Mouse (Mus musculus) liver, postnatal 0 days (tissue): ENCODE results near the gene Apc2. TPM values are rescaled to one million over a fixed set of nuclear protein-coding genes. Genes with fewer than 3 reads are reported as not detected.
A peak's percentile ranks its signal among the peaks of the same experiment; 100 is the strongest.

Source experiments
- ATAC-seq: fragments of 200-750 bp; cut with Nextera tagmentation; 2 replicates; pipeline ENCODE4 v1.8.0; 2017; ENCODE audit warnings: mild to moderate bottlenecking, moderate library complexity
- DNase-seq: peaks from one replicate; pipeline ENCODE4 v3.0.0-alpha.2; 2016
- H3K27ac ChIP-seq: fragments of 300-500 bp; sonication (generic); 2 replicates; pipeline ENCODE4 v1.5.1; 2014; ENCODE audit warnings: antibody characterized with exemption, moderate library complexity, mild to moderate bottlenecking, low read depth
- H3K27me3 ChIP-seq: fragments of 300-500 bp; sonication (generic); 2 replicates; pipeline ENCODE4 v1.6.1; 2014; ENCODE audit warnings: low read length, control low read depth, mixed read lengths; ENCODE audit not compliant: insufficient read depth
- H3K36me3 ChIP-seq: fragments of 300-500 bp; sonication (generic); replicated peaks from 2 replicates; pipeline ENCODE4 v1.6.1; 2014; ENCODE audit warnings: mild to moderate bottlenecking, control low read depth, low read length, moderate library complexity, mixed read lengths; ENCODE audit not compliant: insufficient read depth
- H3K4me1 ChIP-seq: fragments of 300-500 bp; sonication (generic); 2 replicates; pipeline ENCODE4 v1.6.1; 2014; ENCODE audit warnings: antibody characterized with exemption, mild to moderate bottlenecking, control low read depth; ENCODE audit not compliant: insufficient read depth
- H3K4me2 ChIP-seq: fragments of 300-500 bp; sonication (generic); 2 replicates; pipeline ENCODE4 v1.6.1; 2014; ENCODE audit warnings: low read depth, mild to moderate bottlenecking, low read length, moderate library complexity, mixed read lengths
- H3K4me3 ChIP-seq: fragments of 300-500 bp; sonication (generic); 2 replicates; pipeline ENCODE4 v1.5.1; 2014; ENCODE audit warnings: low read depth, low read length
- H3K9ac ChIP-seq: fragments of 300-500 bp; sonication (generic); replicated peaks from 2 replicates; pipeline ENCODE4 v1.6.1; 2014; ENCODE audit warnings: mild to moderate bottlenecking, moderate library complexity
- H3K9me3 ChIP-seq: fragments of 300-500 bp; sonication (generic); 2 replicates; pipeline ENCODE4 v1.6.1; 2016; ENCODE audit warnings: mild to moderate bottlenecking, control low read depth, low read length, mixed read lengths
- CTCF ChIP-seq: sonication (generic); IDR thresholded peaks from 2 replicates; pipeline ENCODE4 v1.5.1; 2016; ENCODE audit warnings: antibody characterized with exemption, low read depth
- EP300 ChIP-seq: IDR thresholded peaks from 2 replicates; pipeline ENCODE4 v1.6.1; 2016; ENCODE audit warnings: antibody characterized with exemption, low read depth, mild to moderate bottlenecking
- WGBS: fragments of 180-500 bp; shearing (Covaris S2); extraction: QIAGEN DNeasy Blood & Tissue Kit; methylation state at CpG from one replicate; pipeline ENCODE4 v1.1.7; 2014; ENCODE audit not compliant: insufficient replicate concordance; 5-methylcytosine and 5-hydroxymethylcytosine counted together
- polyA plus RNA-seq: library from polyadenylated mRNA; unstranded; fragments of >200 nt; fragmentation: Nextera tagmentation; extraction: Ambion mirVana; gene quantifications from 2 replicates; pipeline ENCODE4 v1.2.1, GENCODE M21; 2015

The Apc2 gene
- polyA plus RNA-seq, 1 experiment from 2014 or later: 0.05 TPM

DNA sequence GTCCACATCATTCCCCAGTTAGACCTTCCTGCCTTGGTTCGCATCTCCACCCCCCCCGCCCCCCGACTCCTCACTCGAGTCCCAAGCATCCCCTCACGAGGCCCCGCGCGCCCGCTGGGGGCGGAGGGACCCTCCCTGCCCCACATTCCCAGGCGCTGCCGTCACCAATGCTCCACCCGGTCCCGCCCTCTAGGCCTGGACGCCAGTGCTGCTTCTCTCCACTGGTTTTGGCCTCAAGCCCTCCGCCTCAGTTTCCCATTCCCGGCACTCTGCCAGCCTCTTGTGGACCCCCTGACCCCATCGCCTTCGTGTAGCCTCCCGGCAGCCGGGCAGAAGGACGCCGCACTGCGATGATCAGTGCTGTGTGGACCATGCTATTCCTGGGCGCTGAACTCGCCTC is 53.2 kb downstream of the Apc2 start:
- DNase-seq (no peak), ATAC-seq (no peak)
- Histone ChIP-seq H3K9me3 (no peaks in the 10 kb centered on the region), H3K9ac (no peak overlapping the region), H3K4me1 (peaks cover 33% of the 10 kb centered on the region), H3K4me2 (no peak overlapping the region), H3K4me3 (no peak overlapping the region), H3K27me3 (peaks cover 41% of the 10 kb centered on the region), H3K27ac (no peak overlapping the region), H3K36me3 (no peaks in the 10 kb centered on the region)
- TF ChIP-seq CTCF (no peak), EP300 (no peak)
- WGBS: 18% methylated on average over 20 of the region's 26 CpGs

DNA sequence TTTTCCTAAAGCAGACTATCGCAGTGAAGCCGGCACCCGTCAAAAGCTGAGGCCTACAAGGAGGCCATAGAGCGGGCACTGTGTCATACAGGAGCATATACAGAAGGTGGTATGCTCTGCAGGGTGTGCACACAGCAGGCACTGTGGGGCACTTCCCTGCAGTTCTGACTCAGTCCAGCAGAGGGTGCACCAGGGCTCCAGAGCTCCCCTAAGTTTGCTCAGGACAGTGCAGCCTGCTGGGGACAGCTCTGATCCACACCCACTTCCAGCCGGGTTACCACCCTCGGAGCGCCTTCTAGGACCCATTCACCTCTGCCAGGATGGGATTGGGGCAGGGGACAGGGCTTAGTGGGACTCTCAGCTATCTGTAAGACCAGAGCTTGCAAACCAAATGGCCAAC is 54.5 kb downstream of the Apc2 start:
- TF ChIP-seq EP300 (no peak), CTCF (peak; percentile 99)
- DNase-seq (peak; percentile 92), ATAC-seq (peak; percentile 80)
- no peak overlapping the region for H3K4me2 ChIP-seq
- no peak overlapping the region for H3K4me3 ChIP-seq
- H3K27me3 ChIP-seq: peaks cover 43% of the 10 kb centered on the region
- peaks cover 21% of the 10 kb centered on the region for H3K4me1 ChIP-seq
- H3K27ac ChIP-seq: no peak overlapping the region
- H3K9me3 ChIP-seq: no peaks in the 10 kb centered on the region
- WGBS: 1% methylated on average over 7 of the region's 7 CpGs
- no peak overlapping the region for H3K9ac ChIP-seq
- no peaks in the 10 kb centered on the region for H3K36me3 ChIP-seq

DNA sequence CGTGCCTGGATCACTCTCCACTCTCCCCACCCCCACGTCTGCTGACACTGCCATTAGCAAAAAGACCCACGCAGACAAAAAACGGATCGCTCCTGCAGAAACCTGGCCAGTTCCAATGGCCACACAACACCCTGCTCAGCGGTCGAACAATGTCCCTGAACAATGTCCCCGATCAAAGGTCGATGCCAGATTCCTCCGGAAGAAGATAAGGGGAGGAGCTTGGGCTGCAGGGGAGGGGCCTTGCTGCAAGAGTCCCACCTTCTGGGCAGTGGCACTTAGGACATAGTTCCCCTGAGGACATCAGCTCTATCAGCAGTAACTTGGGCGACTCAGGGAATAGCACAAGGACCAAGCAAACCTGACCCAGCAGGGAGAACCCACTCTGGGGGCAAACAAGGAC is 56.1 kb downstream of the Apc2 start:
- ATAC-seq (peak; percentile 22; the same call in 1 of the 2 replicates), DNase-seq (peak; percentile 64)

DNA sequence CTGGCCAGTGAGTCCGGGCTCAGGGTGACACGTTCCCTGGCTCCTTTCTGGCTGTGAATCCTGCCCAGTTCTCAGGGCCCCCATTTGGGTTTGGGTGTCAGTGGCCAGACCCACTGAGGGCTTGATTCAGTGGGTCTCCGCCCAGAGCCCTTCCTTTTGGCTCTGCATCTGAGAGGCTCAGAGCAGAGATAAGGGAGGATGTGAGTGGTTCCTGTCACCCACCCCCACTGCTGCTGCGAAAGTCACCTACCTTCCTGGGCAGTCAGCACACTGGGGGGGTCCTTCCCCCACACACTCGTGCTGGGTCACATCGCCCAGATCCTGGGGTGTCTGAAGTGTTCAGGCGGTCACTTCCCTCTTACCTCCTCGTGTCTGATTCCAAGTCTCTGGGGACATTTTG is 57.0 kb downstream of the Apc2 start:
- 39% methylated on average over 8 of the region's 8 CpGs for WGBS
- Histone ChIP-seq H3K4me1 (peaks cover 13% of the 10 kb centered on the region), H3K27me3 (peaks cover 60% of the 10 kb centered on the region), H3K36me3 (no peaks in the 10 kb centered on the region), H3K4me2 (no peak overlapping the region), H3K9me3 (no peaks in the 10 kb centered on the region), H3K4me3 (no peak overlapping the region), H3K27ac (no peak overlapping the region), H3K9ac (no peak overlapping the region)
- TF ChIP-seq EP300 (no peak), CTCF (no peak)
- ATAC-seq (no peak), DNase-seq (no peak)

More for the DNA sequence above, 56.1 kb downstream of the Apc2 start:
- no peaks in the 10 kb centered on the region for H3K36me3 ChIP-seq
- H3K9me3 ChIP-seq: no peaks in the 10 kb centered on the region
- WGBS: 22% methylated on average over 11 of the region's 11 CpGs
- H3K4me2 ChIP-seq: no peak overlapping the region
- H3K4me1 ChIP-seq: peaks cover 19% of the 10 kb centered on the region
- H3K4me3 ChIP-seq: no peak overlapping the region
- H3K27me3 ChIP-seq: peaks cover 59% of the 10 kb centered on the region
- H3K9ac ChIP-seq: no peak overlapping the region
- no peak overlapping the region for H3K27ac ChIP-seq
- TF ChIP-seq CTCF (no peak), EP300 (no peak)

DNA sequence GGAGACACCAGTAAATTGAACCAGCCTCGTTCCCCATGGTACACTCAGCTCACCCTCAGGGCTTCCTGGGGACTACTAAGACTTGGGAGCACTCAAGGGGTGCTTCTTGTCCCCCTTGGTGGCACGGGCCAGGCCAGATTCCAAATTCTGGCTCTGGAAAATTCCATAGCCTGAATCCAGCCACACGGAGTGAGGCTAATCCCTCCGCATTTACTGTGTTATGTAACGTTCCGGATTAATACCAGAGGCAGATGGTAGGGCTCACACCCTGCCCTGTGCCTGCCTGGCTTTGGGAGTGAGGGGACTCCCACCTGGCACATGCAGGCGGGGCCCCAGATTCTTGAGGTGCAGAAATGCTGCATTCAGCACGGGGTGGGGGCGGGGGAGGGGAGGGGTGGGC is 59.7 kb downstream of the Apc2 start:
- ATAC-seq (no peak), DNase-seq (no peak)
- WGBS: 17% methylated on average over 9 of the region's 9 CpGs
- Histone ChIP-seq H3K4me3 (no peak overlapping the region), H3K4me1 (peaks cover 5% of the 10 kb centered on the region), H3K9ac (no peak overlapping the region), H3K9me3 (no peaks in the 10 kb centered on the region), H3K4me2 (no peak overlapping the region), H3K27me3 (peaks cover 64% of the 10 kb centered on the region), H3K27ac (no peak overlapping the region), H3K36me3 (no peaks in the 10 kb centered on the region)
- TF ChIP-seq CTCF: no peak
- TF ChIP-seq EP300: no peak

DNA sequence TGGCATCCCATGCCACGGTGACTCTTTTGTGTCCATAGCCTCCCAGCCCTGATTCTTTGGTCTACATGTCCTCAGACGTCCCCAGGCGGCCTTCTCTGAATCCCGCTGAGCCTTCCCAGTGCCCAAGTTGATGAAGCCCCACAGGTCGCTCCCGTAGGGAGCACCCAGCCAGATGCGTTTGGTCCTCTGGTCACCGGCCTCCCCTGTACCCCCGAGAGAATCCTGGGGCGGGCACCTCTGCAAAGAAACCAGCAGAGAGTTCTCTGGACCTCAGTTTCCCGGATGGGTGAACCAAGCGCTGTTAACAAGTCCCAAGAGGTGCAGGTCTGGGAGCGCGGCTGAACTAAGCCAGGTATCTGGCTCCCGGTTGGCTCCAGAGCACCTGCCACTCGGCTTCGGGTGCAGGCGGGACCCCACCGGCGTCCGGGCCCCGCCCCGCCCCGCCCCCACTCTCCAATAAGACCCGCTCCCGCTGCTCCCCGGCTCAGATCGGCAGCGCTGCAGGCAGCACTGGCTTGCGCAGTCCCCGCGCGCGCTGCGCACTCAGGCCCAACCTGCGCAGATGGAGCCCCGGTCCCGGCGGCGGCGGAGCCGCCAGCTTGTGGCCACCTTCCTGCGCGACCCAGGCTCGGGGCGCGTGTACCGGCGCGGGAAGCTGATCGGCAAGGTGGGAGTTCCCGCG is 60.4 kb downstream of the Apc2 start, which contains the start of gene Plk5:
Plk5 (plus strand) TSS at position 459 of the 682 bp plus-strand sequence.
- Histone ChIP-seq H3K9ac (no peak within 1 kb of the TSS), H3K4me2 (no peak within 1 kb of the TSS), H3K9me3 (no peaks in the 10 kb centered on the region), H3K36me3 (no peaks in the 10 kb centered on the region), H3K4me3 (no peak within 1 kb of the TSS), H3K27ac (no peak within 1 kb of the TSS), H3K4me1 (peaks cover 3% of the 10 kb centered on the region), H3K27me3 (peaks cover 67% of the 10 kb centered on the region)
- ATAC-seq: no peak
- DNase-seq: no peak
- 3% methylated on average over 50 of the region's 53 CpGs for WGBS
- TF ChIP-seq CTCF: no peak
- no peak for TF ChIP-seq EP300
